Mouse (Mus musculus): ENCODE measurements around the gene Tmprss12.

- TF ChIP-seq CTCF (IDR thresholded peaks at IDR 0.05; ENCODE audit: low read depth) (no peak), EP300 (IDR thresholded peaks at IDR 0.05; ENCODE audit: low read depth) (no peak)
Measured at GRCm38 (mm10) chr15:100306201-100306600, 25.6 kb downstream of the Tmprss12 start.

All from liver, embryonic 14.5 days (tissue).